Mouse (Mus musculus) thymus, postnatal 0 days (tissue): ENCODE results near the gene Usp34. TPM values are rescaled to one million over a fixed set of nuclear protein-coding genes. Genes with fewer than 3 reads are reported as not detected.
"Not testable (repeated sequence)": the region's sequence is repeated elsewhere in the genome, so short reads cannot be mapped to it uniquely, and the experiment has no call there.

ENCODE experiments used
- DNase-seq: peaks from one replicate; pipeline ENCODE4 v3.0.0-alpha.2; 2015; ENCODE audit warnings: low spot score
- polyA plus RNA-seq: library from polyadenylated mRNA; unstranded; fragments of >200 nt; fragmentation: Nextera tagmentation; extraction: Ambion mirVana; gene quantifications from 2 replicates; pipeline ENCODE4 v1.2.1, GENCODE M21; 2015

Usp34 gene
- polyA plus RNA-seq, 1 experiment from 2014 or later: 22.1 TPM

DNA sequence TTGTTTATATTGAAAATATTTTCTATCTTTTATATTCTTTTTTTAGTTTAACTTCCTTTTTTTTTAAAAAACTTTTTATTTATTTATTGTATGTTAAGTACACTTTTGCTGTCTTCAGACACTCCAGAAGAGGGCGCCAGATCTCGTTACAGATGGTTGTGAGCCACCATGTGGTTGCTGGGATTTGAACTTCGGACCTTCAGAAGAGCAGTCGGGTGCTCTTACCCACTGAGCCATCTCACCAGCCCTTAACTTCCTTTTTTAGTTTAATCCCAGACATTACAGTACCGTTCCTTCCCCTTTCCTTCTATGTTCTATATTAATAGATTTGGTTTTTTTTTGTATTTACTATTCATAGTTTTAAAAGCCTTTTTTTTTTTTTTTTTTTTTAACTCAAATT lies 50.5 kb downstream of the Usp34 start:
- DNase-seq: not testable (repeated sequence)

- DNase-seq: not testable (repeated sequence)
Observed at GRCm38 (mm10) chr11:23359687-23360235, 53.1 kb downstream of the Usp34 start.

GRCm38 (mm10) chr11:23362305-23362704 lies 55.6 kb downstream of the Usp34 start:
- DNase-seq: no peak

- no peak for DNase-seq
Observed at GRCm38 (mm10) chr11:23364348-23364747, 57.7 kb downstream of the Usp34 start.

DNA sequence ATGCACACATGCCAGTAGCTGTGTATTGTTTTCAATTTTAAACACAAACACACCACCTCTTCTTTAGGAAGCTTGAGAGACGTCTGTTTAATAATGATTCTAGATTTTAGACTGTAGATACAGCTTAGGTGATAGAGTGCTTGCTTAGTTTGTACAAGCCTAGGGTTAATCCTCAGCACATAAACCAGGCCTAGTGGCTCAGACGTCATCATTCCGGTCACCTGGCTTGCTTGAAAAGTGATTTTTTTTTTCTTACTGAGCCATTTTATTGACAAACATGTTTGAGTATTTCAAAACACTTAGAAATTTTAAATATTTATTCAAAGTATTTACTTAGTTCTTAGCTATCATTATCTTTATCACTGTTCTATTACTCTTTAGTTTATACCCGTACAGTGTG lies 65.3 kb downstream of the Usp34 start:
- DNase-seq: no peak

GRCm38 (mm10) chr11:23372490-23372889 lies 65.8 kb downstream of the Usp34 start:
- DNase-seq: no peak

DNA sequence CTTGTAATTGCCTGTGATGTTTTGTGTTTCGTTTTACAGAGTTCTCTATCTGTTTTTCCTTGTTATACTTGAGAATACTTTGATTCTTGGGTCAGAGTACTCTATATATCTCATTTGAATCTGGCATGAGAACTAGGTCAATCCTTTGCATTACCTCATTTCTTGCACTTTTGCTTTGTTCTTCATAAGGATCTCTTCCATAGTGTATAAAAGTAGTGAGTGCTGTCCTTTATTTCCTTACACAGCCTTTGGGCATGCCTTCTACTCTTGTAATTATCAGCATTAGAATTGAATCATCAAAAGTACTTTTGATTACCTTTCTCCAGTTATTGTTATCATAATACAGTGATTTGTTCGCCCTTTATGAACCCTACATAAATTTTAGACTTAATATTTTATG lies 73.4 kb downstream of the Usp34 start:
- DNase-seq: no peak

- DNase-seq: no peak
Observed at GRCm38 (mm10) chr11:23380595-23380994, 73.9 kb downstream of the Usp34 start.

DNA sequence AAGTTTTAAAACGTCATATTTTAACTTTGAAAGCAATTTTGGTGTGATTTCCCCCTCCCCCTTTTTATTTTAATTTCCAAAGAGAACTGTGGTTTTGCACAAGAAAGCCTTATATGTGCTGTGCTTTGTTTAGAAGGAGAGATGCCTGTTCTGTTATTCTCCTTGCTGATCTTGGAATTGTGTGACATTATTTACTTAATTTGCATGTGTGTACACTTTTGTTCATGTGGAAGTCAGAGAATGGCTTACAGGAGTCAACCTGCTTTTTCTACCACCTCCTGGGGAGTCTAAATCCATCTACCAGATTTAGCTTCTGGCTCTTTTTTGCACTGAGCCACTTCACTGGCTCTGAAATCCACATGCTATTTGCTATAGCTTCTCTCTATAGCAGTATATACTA lies 76.1 kb downstream of the Usp34 start:
- DNase-seq: no peak

GRCm38 (mm10) chr11:23389649-23390048 lies 83.0 kb downstream of the Usp34 start:
- DNase-seq: no peak

GRCm38 (mm10) chr11:23392567-23392966 lies 85.9 kb downstream of the Usp34 start:
- DNase-seq: no peak

GRCm38 (mm10) chr11:23396608-23397007 lies 89.9 kb downstream of the Usp34 start:
- DNase-seq: no peak

DNA sequence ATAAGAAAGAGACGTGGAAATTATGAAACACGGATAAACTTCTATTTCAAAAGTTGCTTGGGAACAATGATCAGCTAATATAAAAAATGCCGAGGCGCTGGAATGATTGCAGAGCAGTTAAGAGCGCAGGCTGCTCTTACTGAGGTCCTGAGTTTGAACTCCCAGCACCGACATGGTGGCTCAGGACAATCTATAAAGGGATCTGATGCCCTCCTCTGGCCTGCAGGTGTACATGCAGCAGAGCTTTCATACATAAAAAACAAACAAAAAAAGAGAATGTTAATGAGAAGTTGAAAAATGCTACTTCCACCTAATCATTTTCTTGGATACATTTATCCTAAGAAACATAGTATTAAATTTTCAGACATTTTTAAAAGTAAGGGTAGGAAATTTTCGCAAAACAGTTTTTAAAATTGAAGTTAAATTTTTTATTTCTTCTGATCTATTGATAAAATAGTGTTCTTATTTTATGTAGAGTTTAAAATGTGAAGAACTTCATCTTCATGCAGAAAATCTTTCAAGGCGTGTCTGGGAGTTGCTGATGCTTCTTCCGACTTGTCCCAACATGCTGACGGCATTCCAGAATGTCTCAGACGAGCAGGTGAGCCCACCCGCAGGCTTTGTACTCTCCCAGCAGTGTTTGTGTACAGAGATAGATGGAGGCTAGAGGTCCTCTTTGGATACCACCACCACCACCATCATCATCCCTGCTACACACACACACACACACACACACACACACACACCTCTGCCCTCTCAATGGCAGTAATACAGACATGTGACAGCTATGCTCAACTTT lies 94.5 kb downstream of the Usp34 start:
- DNase-seq: no peak

GRCm38 (mm10) chr11:23428301-23428700 lies 121.6 kb downstream of the Usp34 start:
- no peak for DNase-seq

GRCm38 (mm10) chr11:23430013-23430412 lies 123.3 kb downstream of the Usp34 start:
- DNase-seq: no peak

DNA sequence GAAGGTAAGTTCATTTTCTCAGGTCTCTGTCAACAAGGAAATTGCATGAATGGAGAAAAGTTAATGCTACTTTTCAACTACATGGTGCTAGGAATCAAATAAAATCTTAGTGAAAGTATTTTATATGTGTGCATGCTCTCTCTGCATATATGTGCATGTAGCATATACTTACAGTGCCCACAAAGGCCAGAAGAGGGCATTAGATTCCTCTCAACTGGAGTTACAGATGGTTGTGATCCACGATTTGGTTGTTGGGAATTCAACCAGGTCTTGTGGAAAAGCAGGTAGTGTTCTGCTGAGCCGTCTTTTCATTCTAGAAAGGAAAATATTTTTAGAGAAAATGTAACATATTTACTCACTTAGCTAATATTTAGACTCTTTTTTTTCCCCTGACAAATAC lies 129.4 kb downstream of the Usp34 start:
- DNase-seq: no peak

DNA sequence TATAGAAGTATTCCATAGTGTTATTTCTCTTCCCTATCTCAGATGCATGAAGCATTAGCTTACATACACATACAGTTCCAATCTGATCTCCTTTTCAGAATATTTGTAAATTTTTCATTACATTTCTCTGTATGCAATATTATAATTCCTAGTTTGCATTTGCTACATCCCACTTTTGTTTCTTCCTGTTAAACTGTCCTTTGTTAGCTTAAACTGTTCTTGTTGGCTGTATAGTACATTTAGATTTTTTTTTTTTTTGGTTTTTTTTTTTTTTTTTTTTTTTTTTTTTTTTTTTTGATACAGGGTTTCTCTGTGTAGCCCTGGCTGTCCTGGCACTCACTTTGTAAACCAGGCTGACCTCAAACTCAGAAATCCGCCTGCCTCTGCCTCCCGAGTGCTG lies 159.2 kb downstream of the Usp34 start:
- not testable (repeated sequence) for DNase-seq

GRCm38 (mm10) chr11:23489955-23490354 lies 183.3 kb downstream of the Usp34 start:
- DNase-seq: no peak

GRCm38 (mm10) chr11:23492048-23492790 lies 185.5 kb downstream of the Usp34 start:
- no peak for DNase-seq

DNA sequence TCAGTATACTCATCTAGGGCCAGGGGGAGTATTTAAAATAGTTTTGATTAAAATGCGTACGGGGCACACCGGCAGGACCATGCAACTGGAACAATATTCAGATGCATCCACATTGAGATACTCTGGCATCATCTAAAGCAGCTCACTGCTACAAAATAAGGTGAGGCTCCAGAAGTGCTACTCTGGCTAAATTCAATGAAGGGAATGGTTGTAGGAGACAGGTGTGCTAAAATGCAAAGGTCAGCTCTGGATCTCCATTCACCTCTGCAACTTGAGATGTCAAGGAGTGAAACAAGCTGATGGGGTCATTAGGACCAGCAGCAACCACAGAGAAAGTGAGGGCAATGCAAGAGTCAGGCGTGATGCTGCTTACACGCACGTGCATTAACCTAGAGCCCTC lies 188.5 kb downstream of the Usp34 start:
- no peak for DNase-seq

DNA sequence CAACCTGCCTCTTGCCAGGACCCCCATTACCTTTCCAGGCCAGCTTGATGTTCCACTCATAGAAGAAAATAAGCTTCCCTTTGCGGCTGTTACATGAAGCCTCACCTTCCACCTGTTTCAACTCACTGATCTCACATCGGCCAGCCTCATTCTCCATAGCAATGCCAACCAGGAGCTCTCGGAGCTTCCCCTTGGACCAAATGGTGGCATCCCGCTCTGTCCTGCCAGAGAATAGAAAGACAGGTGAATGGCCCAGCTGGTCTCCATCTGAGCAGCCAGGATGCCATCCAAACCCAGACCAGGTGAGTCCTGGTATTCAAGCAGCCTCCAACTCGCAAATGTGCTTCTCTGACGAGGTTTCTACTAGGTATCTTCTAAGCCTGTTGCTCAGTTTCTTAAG lies 190.0 kb downstream of the Usp34 start:
- no peak for DNase-seq

- DNase-seq: peak; percentile 6
Observed at GRCm38 (mm10) chr11:23497335-23497717, 190.6 kb downstream of the Usp34 start.
